Mouse (Mus musculus) heart, adult 2 months (tissue): ENCODE data around the gene Eml3. TPM values are rescaled to one million over a fixed set of nuclear protein-coding genes. Genes with fewer than 3 reads are reported as not detected.

ENCODE experiments used
- DNase-seq, 2 experiments: peaks; one replicate each; pipeline ENCODE4 v3.0.0; 2021
- H3K27ac ChIP-seq: fragments of 200-600 bp; 2 replicates; pipeline ENCODE4 v1.8.1; 2022
- H3K27me3 ChIP-seq: fragments of 200-500 bp; 2 replicates; pipeline ENCODE4 v1.6.1; 2012; ENCODE audit warnings: mild to moderate bottlenecking, low read length, inconsistent platforms, mixed read lengths; ENCODE audit not compliant: control insufficient read depth, insufficient read depth
- H3K36me3 ChIP-seq: fragments of 200-500 bp; 2 replicates; pipeline ENCODE4 v1.6.1; 2012; ENCODE audit warnings: low read length, inconsistent platforms; ENCODE audit not compliant: control insufficient read depth, insufficient read depth
- H3K4me1 ChIP-seq: fragments of 200-500 bp; 2 replicates; pipeline ENCODE4 v1.6.1; 2011; ENCODE audit warnings: low read length; ENCODE audit not compliant: control insufficient read depth, insufficient read depth
- H3K4me3 ChIP-seq: fragments of 200-600 bp; 2 replicates; pipeline ENCODE4 v1.8.1; 2022
- H3K79me2 ChIP-seq: fragments of 200-500 bp; replicated peaks from 2 replicates; pipeline ENCODE4 v1.6.1; 2012; ENCODE audit warnings: mild to moderate bottlenecking, inconsistent platforms, low read length, moderate library complexity, mixed read lengths; ENCODE audit not compliant: control insufficient read depth, insufficient read depth
- H3K9ac ChIP-seq: fragments of 200-500 bp; 2 replicates; pipeline ENCODE4 v1.6.1; 2012; ENCODE audit warnings: low read depth, mild to moderate bottlenecking, control low read depth, inconsistent platforms, low read length, mixed read lengths
- CTCF ChIP-seq: fragments of 200-600 bp; IDR thresholded peaks from 2 replicates; pipeline ENCODE4 v1.8.1; 2022; ENCODE audit warnings: antibody characterized with exemption, mild to moderate bottlenecking, moderate library complexity
- EP300 ChIP-seq: fragments of 200-500 bp; IDR thresholded peaks from 2 replicates; pipeline ENCODE4 v1.6.1; 2011; ENCODE audit warnings: low read depth, low read length, control low read depth; ENCODE audit not compliant: insufficient read depth
- POLR2A ChIP-seq: fragments of 200-500 bp; IDR thresholded peaks from 2 replicates; pipeline ENCODE4 v1.6.1; 2011; ENCODE audit warnings: mild to moderate bottlenecking, low read depth, low read length, control low read depth; ENCODE audit not compliant: insufficient read depth
- WGBS: fragments of 180-500 bp; shearing (Covaris S2); methylation state at CpG from one replicate; pipeline ENCODE4 v1.1.7; 2018; 5-methylcytosine and 5-hydroxymethylcytosine counted together
- intact Hi-C: fragments of 180-260 bp; cut with DNase I; formaldehyde crosslinking; loops from one replicate; pipeline ENCODE4 v1.15.1; 2025
- polyA plus RNA-seq: library from polyadenylated mRNA; depleted of rRNA; stranded (reverse); fragments of >200 nt; gene quantifications from 2 replicates; pipeline ENCODE4 v1.2.3, GENCODE M21; 2012
- total RNA-seq, 2 experiments: library from RNA; stranded (reverse); gene quantifications; 2 replicates each; pipeline ENCODE4 v1.2.3; 2021

Gene Eml3
- total and polyA plus RNA-seq, 3 experiments, result 7.0 to 17.6 (median 9.7) TPM

- peak overlapping the region; percentile 90 for H3K9ac ChIP-seq
- peak overlapping the region; percentile 97 for H3K4me3 ChIP-seq
- DNase-seq, result no peak
- H3K27me3 ChIP-seq, result no peaks in the 10 kb centered on the region
- 0 out of 2 replicates have a peak, but pooled peaks cover 2% of the 10 kb centered on the region for H3K79me2 ChIP-seq
- peak overlapping the region; percentile 92 for H3K27ac ChIP-seq
- H3K4me1 ChIP-seq, result peaks cover 6% of the 10 kb centered on the region
- peaks cover 11% of the 10 kb centered on the region for H3K36me3 ChIP-seq
- under 1% methylated on average over 46 of the region's 46 CpGs for WGBS
- intact Hi-C loops, result no loop called here
- TF ChIP-seq POLR2A (no peak), EP300 (0 out of 2 replicates have a peak, but pooled peaks have one; percentile 11), CTCF (no peak)
Measured at GRCm38 (mm10) chr19:8942276-8942964, 13.1 kb downstream of the Eml3 start.

GRCm38 (mm10) chr19:8943047-8943446 lies 13.7 kb downstream of the Eml3 start:
- peaks cover 11% of the 10 kb centered on the region for H3K36me3 ChIP-seq

GRCm38 (mm10) chr19:8944062-8944461 lies 14.7 kb downstream of the Eml3 start:
- WGBS, result 19% methylated on average over 5 of the region's 5 CpGs
- no peak for DNase-seq
- no peak for TF ChIP-seq POLR2A
- no peak for TF ChIP-seq EP300
- TF ChIP-seq CTCF, result no peak
- H3K27me3 ChIP-seq, result no peaks in the 10 kb centered on the region
- H3K4me1 ChIP-seq, result peaks cover 6% of the 10 kb centered on the region
- no peak overlapping the region for H3K9ac ChIP-seq
- intact Hi-C loops, result no loop called here
- H3K36me3 ChIP-seq, result peaks cover 11% of the 10 kb centered on the region
- no peak overlapping the region for H3K4me3 ChIP-seq
- H3K79me2 ChIP-seq, result 0 out of 2 replicates have a peak, but pooled peaks cover 2% of the 10 kb centered on the region
- H3K27ac ChIP-seq, result no peak overlapping the region

More at GRCm38 (mm10) chr19:8943047-8943446, 13.7 kb downstream of the Eml3 start:
- Histone ChIP-seq H3K27me3 (no peaks in the 10 kb centered on the region), H3K79me2 (0 out of 2 replicates have a peak, but pooled peaks cover 2% of the 10 kb centered on the region), H3K27ac (no peak overlapping the region; the same call in 1 of the 2 replicates), H3K4me3 (peak overlapping the region; percentile 97), H3K9ac (no peak overlapping the region), H3K4me1 (peaks cover 6% of the 10 kb centered on the region)
- WGBS, result 45% methylated on average over 2 of the region's 2 CpGs
- DNase-seq, result no peak
- no peak for TF ChIP-seq POLR2A
- TF ChIP-seq CTCF, result no peak
- TF ChIP-seq EP300, result no peak
- intact Hi-C loops, result no loop called here

GRCm38 (mm10) chr19:8944750-8945149 lies 15.4 kb downstream of the Eml3 start:
- H3K4me3 ChIP-seq, result peak overlapping the region; percentile 4; the same call in 1 of the 2 replicates
- TF ChIP-seq EP300 (no peak), POLR2A (no peak), CTCF (no peak)
- H3K79me2 ChIP-seq, result 0 out of 2 replicates have a peak, but pooled peaks cover 2% of the 10 kb centered on the region
- H3K9ac ChIP-seq, result no peak overlapping the region
- no peak overlapping the region for H3K27ac ChIP-seq
- H3K27me3 ChIP-seq, result no peaks in the 10 kb centered on the region
- 17% methylated on average over 5 of the region's 5 CpGs for WGBS
- peaks cover 6% of the 10 kb centered on the region for H3K4me1 ChIP-seq
- peaks cover 11% of the 10 kb centered on the region for H3K36me3 ChIP-seq
- peak; percentile 63 to 71 for DNase-seq
- intact Hi-C loops, result no loop called here

GRCm38 (mm10) chr19:8945251-8945650 lies 15.9 kb downstream of the Eml3 start:
- no peak for TF ChIP-seq POLR2A
- WGBS, result 52% methylated on average over 6 of the region's 6 CpGs
- intact Hi-C loops, result no loop called here
- H3K4me3 ChIP-seq, result peak overlapping the region; percentile 4; the same call in 1 of the 2 replicates
- H3K27ac ChIP-seq, result no peak overlapping the region
- H3K9ac ChIP-seq, result no peak overlapping the region
- peaks cover 11% of the 10 kb centered on the region for H3K36me3 ChIP-seq
- 0 out of 2 replicates have a peak, but pooled peaks cover 2% of the 10 kb centered on the region for H3K79me2 ChIP-seq
- peaks cover 6% of the 10 kb centered on the region for H3K4me1 ChIP-seq
- no peaks in the 10 kb centered on the region for H3K27me3 ChIP-seq
- DNase-seq, result no peak

GRCm38 (mm10) chr19:8946929-8947328 lies 17.6 kb downstream of the Eml3 start:
- no peak for DNase-seq
- intact Hi-C loops, result no loop called here
- H3K79me2 ChIP-seq, result 0 out of 2 replicates have a peak, but pooled peaks cover 2% of the 10 kb centered on the region
- peaks cover 5% of the 10 kb centered on the region for H3K4me1 ChIP-seq
- no peaks in the 10 kb centered on the region for H3K27me3 ChIP-seq
- WGBS, result 71% methylated on average over 7 of the region's 7 CpGs
- H3K9ac ChIP-seq, result no peak overlapping the region
- peaks cover 11% of the 10 kb centered on the region for H3K36me3 ChIP-seq
- no peak overlapping the region for H3K4me3 ChIP-seq
- H3K27ac ChIP-seq, result no peak overlapping the region
- no peak for TF ChIP-seq POLR2A
- no peak for TF ChIP-seq EP300
- no peak for TF ChIP-seq CTCF
